Mouse (Mus musculus) lung, embryonic 14.5 days (tissue): ENCODE data around the gene Parp1. TPM values are rescaled to one million over a fixed set of nuclear protein-coding genes. Genes with fewer than 3 reads are reported as not detected.

ENCODE experiments used
- ATAC-seq: fragments of 200-750 bp; cut with Nextera tagmentation; 2 replicates; pipeline ENCODE4 v1.8.0; 2017; ENCODE audit warnings: mild to moderate bottlenecking, moderate TSS enrichment, moderate library complexity; ENCODE audit not compliant: insufficient read depth
- DNase-seq: peaks from one replicate; pipeline ENCODE4 v3.0.0-alpha.2; 2015
- H3K27ac ChIP-seq: fragments of 300-500 bp; sonication (generic); 2 replicates; pipeline ENCODE4 v1.5.1; 2014; ENCODE audit warnings: low read depth, mild to moderate bottlenecking, moderate library complexity
- H3K27me3 ChIP-seq: fragments of 300-500 bp; sonication (generic); 2 replicates; pipeline ENCODE4 v1.6.1; 2014; ENCODE audit warnings: low read length, control low read depth; ENCODE audit not compliant: insufficient read depth
- H3K36me3 ChIP-seq: fragments of 300-500 bp; sonication (generic); 2 replicates; pipeline ENCODE4 v1.6.1; 2014; ENCODE audit warnings: control low read depth; ENCODE audit not compliant: insufficient read depth
- H3K4me1 ChIP-seq: fragments of 300-500 bp; sonication (generic); 2 replicates; pipeline ENCODE4 v1.6.1; 2014; ENCODE audit warnings: antibody characterized with exemption, control low read depth; ENCODE audit not compliant: insufficient read depth
- H3K4me2 ChIP-seq: fragments of 300-500 bp; sonication (generic); 2 replicates; pipeline ENCODE4 v1.6.1; 2014; ENCODE audit warnings: mild to moderate bottlenecking
- H3K4me3 ChIP-seq: fragments of 300-500 bp; sonication (generic); 2 replicates; pipeline ENCODE4 v1.5.1; 2014; ENCODE audit warnings: low read depth, low read length
- H3K9ac ChIP-seq: fragments of 300-500 bp; sonication (generic); 2 replicates; pipeline ENCODE4 v1.6.1; 2014
- H3K9me3 ChIP-seq: fragments of 300-500 bp; sonication (generic); 2 replicates; pipeline ENCODE4 v1.6.1; 2016; ENCODE audit warnings: low read depth, low read length, control low read depth
- CTCF ChIP-seq: IDR thresholded peaks from 2 replicates; pipeline ENCODE4 v1.5.1; 2016; ENCODE audit warnings: antibody characterized with exemption, low read depth
- WGBS: fragments of 180-500 bp; shearing (Covaris S2); extraction: QIAGEN DNeasy Blood & Tissue Kit; methylation state at CpG from one replicate; pipeline ENCODE4 v1.1.7; 2014; 5-methylcytosine and 5-hydroxymethylcytosine counted together
- polyA plus RNA-seq: library from polyadenylated mRNA; unstranded; fragments of >200 nt; fragmentation: Nextera tagmentation; extraction: Ambion mirVana; gene quantifications from 2 replicates; pipeline ENCODE4 v1.2.1, GENCODE M21; 2014

Parp1 gene
- polyA plus RNA-seq, 1 experiment from 2014 or later: 147 TPM

DNA sequence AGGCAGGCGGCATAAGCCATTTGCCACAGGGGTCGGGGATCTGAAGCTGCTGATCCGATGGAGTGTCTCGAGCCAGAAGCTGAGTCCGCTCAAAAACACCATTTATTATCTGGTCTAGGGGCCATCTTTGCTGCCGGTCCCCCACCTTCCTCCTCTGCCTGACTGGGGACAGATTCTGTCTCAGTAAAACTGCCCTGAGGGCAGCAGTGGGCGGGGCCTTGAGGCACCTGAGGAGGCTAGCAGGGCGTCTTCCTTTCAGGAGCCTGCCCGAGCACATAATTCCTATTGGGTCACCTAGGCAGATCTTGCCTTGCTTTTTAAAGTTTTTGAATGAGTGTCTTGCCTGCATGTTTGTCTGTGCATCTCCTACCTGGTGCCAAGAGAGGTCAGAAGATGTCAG, 3.4 kb downstream of the Parp1 start:
- Histone ChIP-seq H3K9me3 (no peaks in the 10 kb centered on the region), H3K27me3 (no peaks in the 10 kb centered on the region), H3K27ac (no peak overlapping the region), H3K4me3 (no peak overlapping the region), H3K4me1 (peaks cover 8% of the 10 kb centered on the region), H3K4me2 (no peak overlapping the region), H3K36me3 (peaks cover 28% of the 10 kb centered on the region), H3K9ac (no peak overlapping the region)
- ATAC-seq (no peak), DNase-seq (no peak)
- no peak for TF ChIP-seq CTCF
- WGBS: 80% methylated on average over 9 of the region's 9 CpGs

DNA sequence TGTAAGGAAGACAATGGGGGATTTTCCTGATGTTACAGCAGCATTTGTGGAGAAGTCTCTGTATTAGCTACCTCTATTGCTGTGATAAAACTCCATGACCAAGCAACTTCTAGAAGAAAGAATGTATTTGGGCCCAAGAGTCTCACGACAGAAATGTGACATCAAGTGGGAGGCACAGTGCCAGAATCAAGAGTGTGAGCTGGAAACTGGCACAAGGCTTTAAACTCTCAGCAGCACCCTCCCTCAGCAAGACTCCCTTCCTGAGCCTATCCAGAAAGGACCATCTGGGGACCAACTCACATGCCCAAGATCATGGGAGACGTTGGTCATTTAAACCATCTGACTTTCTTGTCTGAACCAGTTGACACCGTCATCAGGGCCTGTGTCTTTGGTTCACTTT, 7.8 kb downstream of the Parp1 start:
- TF ChIP-seq CTCF: no peak
- no peak for DNase-seq
- no peaks in the 10 kb centered on the region for H3K4me1 ChIP-seq

DNA sequence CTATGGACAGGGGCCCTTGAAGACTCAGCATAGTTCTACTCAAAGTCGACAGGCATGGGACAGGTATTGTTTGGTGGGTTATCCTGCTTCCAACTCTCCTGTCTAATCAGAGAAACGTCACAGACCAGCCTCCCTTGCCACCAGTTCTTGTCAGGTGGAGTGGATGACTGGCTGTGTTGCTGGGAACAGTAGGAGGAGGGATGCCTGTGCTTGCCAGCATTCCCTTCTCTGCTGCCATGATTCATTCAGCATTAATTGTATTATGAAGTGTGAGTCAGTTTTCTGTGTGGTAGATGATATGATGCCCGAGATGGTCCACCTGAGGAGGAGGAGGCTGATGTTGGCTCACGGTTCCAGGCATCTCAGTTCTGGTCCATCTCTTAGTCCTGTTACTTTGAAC, 9.1 kb downstream of the Parp1 start:
- no peak for DNase-seq
- Histone ChIP-seq H3K4me2 (no peak overlapping the region), H3K27me3 (no peaks in the 10 kb centered on the region), H3K4me1 (no peaks in the 10 kb centered on the region), H3K4me3 (no peak overlapping the region), H3K9me3 (no peaks in the 10 kb centered on the region), H3K27ac (no peak overlapping the region), H3K9ac (no peak overlapping the region), H3K36me3 (peaks cover 83% of the 10 kb centered on the region)
- no peak for TF ChIP-seq CTCF
- no peak for ATAC-seq
- WGBS: 76% methylated on average over 4 of the region's 4 CpGs

More for the DNA sequence above, 7.8 kb downstream of the Parp1 start:
- no peak overlapping the region for H3K4me2 ChIP-seq
- ATAC-seq: no peak
- no peak overlapping the region for H3K4me3 ChIP-seq
- 87% methylated on average over 3 of the region's 3 CpGs for WGBS
- H3K9me3 ChIP-seq: no peaks in the 10 kb centered on the region
- no peak overlapping the region for H3K9ac ChIP-seq
- H3K36me3 ChIP-seq: peaks cover 71% of the 10 kb centered on the region
- H3K27ac ChIP-seq: no peak overlapping the region
- no peaks in the 10 kb centered on the region for H3K27me3 ChIP-seq

DNA sequence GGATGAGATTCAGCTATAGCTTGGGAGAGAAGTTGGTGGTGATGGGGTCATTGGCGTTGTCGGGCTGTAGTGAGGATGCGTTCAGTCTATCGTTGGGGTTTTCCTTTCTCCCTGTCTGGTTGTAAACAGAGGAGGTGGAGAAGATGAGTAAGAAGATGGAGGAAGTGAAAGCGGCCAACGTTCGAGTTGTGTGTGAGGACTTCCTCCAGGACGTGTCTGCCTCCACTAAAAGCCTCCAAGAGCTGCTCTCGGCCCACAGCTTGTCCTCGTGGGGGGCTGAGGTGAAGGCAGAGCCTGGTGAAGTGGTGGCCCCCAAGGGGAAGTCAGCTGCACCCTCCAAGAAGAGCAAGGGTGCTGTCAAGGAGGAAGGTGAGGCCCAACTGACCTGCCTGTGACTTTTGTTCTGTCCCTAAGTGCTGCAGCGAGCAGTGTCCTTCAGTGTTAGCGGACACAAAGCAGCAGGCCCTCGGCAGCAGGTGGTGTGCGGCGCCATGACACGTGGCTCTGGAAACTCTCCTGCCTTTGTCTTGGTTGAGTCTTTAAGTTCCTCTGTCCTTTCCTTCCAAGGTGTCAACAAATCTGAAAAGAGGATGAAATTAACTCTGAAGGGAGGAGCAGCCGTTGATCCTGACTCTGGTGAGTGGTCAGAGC, 19.2 kb downstream of the Parp1 start:
- no peaks in the 10 kb centered on the region for H3K9me3 ChIP-seq
- no peak overlapping the region for H3K27ac ChIP-seq
- TF ChIP-seq CTCF: no peak
- no peak overlapping the region for H3K4me3 ChIP-seq
- H3K36me3 ChIP-seq: peaks cover 100% of the 10 kb centered on the region
- no peaks in the 10 kb centered on the region for H3K4me1 ChIP-seq
- H3K9ac ChIP-seq: no peak overlapping the region
- H3K27me3 ChIP-seq: no peaks in the 10 kb centered on the region
- no peak for ATAC-seq
- 87% methylated on average over 17 of the region's 17 CpGs for WGBS
- DNase-seq: no peak
- H3K4me2 ChIP-seq: no peak overlapping the region

DNA sequence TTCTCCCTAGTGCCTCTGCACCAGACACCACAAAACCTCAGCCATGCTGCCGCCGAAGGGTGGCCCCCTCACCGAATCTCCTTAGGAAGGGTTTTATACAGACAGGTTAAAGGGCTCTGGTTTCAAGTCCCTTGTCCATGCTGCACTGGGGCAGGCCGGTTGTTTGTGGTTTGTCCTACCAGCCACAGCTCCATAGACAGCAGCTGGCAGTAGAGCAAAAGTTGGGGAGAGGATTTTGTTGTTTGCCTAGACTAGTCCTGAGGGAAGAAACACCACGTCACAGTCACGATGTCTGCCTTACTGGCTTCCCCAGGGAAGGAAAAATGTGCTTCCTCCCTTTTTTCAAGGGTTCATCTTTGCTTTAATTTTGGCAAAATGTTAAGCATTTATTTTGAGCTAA, 31.9 kb downstream of the Parp1 start:
- Histone ChIP-seq H3K9ac (no peak overlapping the region), H3K27me3 (no peaks in the 10 kb centered on the region), H3K9me3 (no peaks in the 10 kb centered on the region), H3K4me1 (no peaks in the 10 kb centered on the region), H3K27ac (no peak overlapping the region), H3K4me3 (no peak overlapping the region), H3K4me2 (no peak overlapping the region), H3K36me3 (peaks cover 81% of the 10 kb centered on the region)
- no peak for TF ChIP-seq CTCF
- 90% methylated on average over 6 of the region's 6 CpGs for WGBS
- ATAC-seq (no peak), DNase-seq (no peak)

DNA sequence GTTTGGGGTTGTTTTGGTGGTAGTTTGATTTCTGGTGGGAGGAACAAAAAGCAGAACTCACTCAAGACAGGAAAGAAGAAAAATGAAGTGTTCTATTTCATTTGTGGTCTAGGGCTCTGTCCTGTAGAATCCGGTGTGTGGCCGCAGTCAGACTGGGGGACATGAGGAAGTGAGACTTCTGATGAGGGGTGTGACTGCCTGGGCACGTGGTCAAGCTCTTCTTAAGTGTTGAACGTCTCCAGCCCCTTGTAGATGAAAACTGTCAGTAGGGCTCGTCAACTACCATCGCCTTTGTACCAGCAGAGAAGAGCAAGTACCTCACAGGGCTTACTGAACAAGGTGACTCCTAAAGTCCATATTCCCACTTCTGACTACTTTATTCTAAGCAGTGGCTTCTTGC, 33.1 kb downstream of the Parp1 start:
- Histone ChIP-seq H3K4me1 (no peaks in the 10 kb centered on the region), H3K27ac (no peak overlapping the region), H3K36me3 (peaks cover 68% of the 10 kb centered on the region), H3K4me2 (no peak overlapping the region), H3K27me3 (no peaks in the 10 kb centered on the region), H3K9ac (no peak overlapping the region), H3K9me3 (no peaks in the 10 kb centered on the region), H3K4me3 (no peak overlapping the region)
- no peak for ATAC-seq
- no peak for TF ChIP-seq CTCF
- DNase-seq: no peak
- WGBS: 77% methylated on average over 6 of the region's 6 CpGs

DNA sequence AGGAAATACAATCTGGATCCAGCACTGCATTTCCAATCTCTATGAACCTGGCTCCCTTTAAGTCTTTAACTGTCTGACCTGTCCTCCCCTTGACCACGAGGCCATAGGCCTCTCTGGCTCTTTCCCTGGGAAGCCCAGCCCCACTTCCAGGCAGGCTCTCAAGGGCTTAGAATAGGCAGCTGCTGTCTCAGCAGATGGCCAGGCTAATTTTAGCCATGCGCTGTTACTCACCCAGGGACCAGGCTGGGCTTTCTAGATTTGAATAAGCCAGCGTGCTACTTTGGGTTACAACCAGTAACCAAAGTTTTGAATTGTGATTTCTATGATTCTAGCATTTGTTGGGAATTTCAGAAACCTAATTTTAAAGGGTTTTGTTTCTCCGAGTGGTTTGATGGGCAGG, 35.9 kb downstream of the Parp1 start:
- no peak overlapping the region for H3K27ac ChIP-seq
- H3K4me3 ChIP-seq: no peak overlapping the region
- no peak overlapping the region for H3K4me2 ChIP-seq
- no peaks in the 10 kb centered on the region for H3K27me3 ChIP-seq
- TF ChIP-seq CTCF: no peak
- DNase-seq (no peak), ATAC-seq (no peak)
- no peak overlapping the region for H3K9ac ChIP-seq
- H3K36me3 ChIP-seq: peaks cover 42% of the 10 kb centered on the region
- 70% methylated on average over 4 of the region's 4 CpGs for WGBS
- H3K9me3 ChIP-seq: no peaks in the 10 kb centered on the region
- no peaks in the 10 kb centered on the region for H3K4me1 ChIP-seq
